Mouse (Mus musculus) kidney, embryonic 16.5 days (tissue): ENCODE measurements around the gene Tpm1. TPM values are rescaled to one million over a fixed set of nuclear protein-coding genes. Genes with fewer than 3 reads are reported as not detected.

Source experiments
- ATAC-seq: fragments of 200-750 bp; cut with Nextera tagmentation; 2 replicates; pipeline ENCODE4 v1.8.0; 2017; ENCODE audit warnings: moderate TSS enrichment; ENCODE audit not compliant: low FRiP score, low TSS enrichment
- H3K27ac ChIP-seq: fragments of 300-500 bp; sonication (generic); 2 replicates; pipeline ENCODE4 v1.5.1; 2014; ENCODE audit warnings: low read length
- H3K27me3 ChIP-seq: fragments of 300-500 bp; sonication (generic); 2 replicates; pipeline ENCODE4 v1.6.1; 2014; ENCODE audit warnings: low read length, control low read depth, mixed read lengths; ENCODE audit not compliant: insufficient read depth
- H3K36me3 ChIP-seq: fragments of 300-500 bp; sonication (generic); 2 replicates; pipeline ENCODE4 v1.6.1; 2014; ENCODE audit warnings: low read length, control low read depth, mixed read lengths; ENCODE audit not compliant: insufficient read depth
- H3K4me1 ChIP-seq: fragments of 300-500 bp; sonication (generic); 2 replicates; pipeline ENCODE4 v1.6.1; 2014; ENCODE audit warnings: low read length, control low read depth, mixed read lengths; ENCODE audit not compliant: insufficient read depth
- H3K4me2 ChIP-seq: fragments of 300-500 bp; sonication (generic); replicated peaks from 2 replicates; pipeline ENCODE4 v1.6.1; 2014; ENCODE audit warnings: low read depth, low read length
- H3K4me3 ChIP-seq: fragments of 300-500 bp; sonication (generic); 2 replicates; pipeline ENCODE4 v1.5.1; 2014; ENCODE audit warnings: mild to moderate bottlenecking, low read length
- H3K9ac ChIP-seq: fragments of 300-500 bp; sonication (generic); replicated peaks from 2 replicates; pipeline ENCODE4 v1.6.1; 2014; ENCODE audit warnings: low read length
- H3K9me3 ChIP-seq: fragments of 300-500 bp; sonication (generic); 2 replicates; pipeline ENCODE4 v1.6.1; 2016; ENCODE audit warnings: low read length, control low read depth
- WGBS: fragments of 180-500 bp; shearing (Covaris S2); extraction: QIAGEN DNeasy Blood & Tissue Kit; methylation state at CpG from one replicate; pipeline ENCODE4 v1.1.7; 2014; 5-methylcytosine and 5-hydroxymethylcytosine counted together
- polyA plus RNA-seq: library from polyadenylated mRNA; unstranded; fragments of >200 nt; fragmentation: Nextera tagmentation; extraction: Ambion mirVana; gene quantifications from 2 replicates; pipeline ENCODE4 v1.2.1, GENCODE M21; 2015

Gene Tpm1
- polyA plus RNA-seq = 578 and 635 TPM in 2 replicates

DNA sequence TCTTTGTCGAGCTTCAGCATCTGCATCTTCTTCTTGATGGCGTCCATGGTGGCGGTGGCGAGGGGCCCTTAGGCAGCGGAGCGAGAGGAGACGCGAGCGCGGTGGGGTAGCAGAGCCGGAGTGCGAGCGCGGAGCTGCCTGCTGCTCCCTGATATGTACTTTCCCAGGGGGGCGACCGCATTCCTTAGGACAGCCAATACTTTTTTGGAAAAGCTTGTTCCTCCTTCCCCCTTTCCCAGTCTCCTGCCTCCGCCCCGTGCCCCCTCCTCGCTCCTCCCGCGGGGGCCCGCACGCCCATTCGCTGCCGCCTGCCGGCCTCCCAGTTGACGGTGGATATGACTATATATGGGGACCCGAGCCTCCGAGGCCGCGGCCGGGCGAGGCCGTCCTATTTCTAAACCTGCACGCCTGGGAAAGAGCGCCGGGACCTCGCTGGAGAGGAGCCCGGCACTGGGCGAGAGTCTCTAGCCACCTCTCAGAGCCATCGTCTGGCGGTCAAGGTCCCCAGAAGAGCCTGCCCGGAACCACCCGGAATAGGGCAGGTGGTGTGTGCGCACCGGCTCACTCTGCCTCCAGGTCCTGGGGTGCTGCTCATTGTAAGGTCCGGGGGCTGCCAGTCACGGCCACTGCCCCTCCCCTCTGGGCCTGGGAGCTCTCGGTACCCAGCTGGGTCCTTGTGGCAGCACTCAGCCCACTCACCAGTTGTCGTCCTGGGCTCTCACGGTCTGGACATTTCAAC is at the start of gene Tpm1:
Gene Tpm1 (minus strand): TSS at position 321 of the 739 bp plus-strand sequence.
- H3K4me1 ChIP-seq = peaks cover 40% of the 10 kb centered on the region
- H3K4me2 ChIP-seq = peak within 1 kb of the TSS; percentile 85
- H3K27me3 ChIP-seq = no peaks in the 10 kb centered on the region
- H3K9ac ChIP-seq = peak within 1 kb of the TSS; percentile 83
- WGBS = 2% methylated on average over 50 of the region's 51 CpGs
- peak within 1 kb of the TSS; percentile 65 for H3K4me3 ChIP-seq
- H3K9me3 ChIP-seq = no peaks in the 10 kb centered on the region
- peak within 1 kb of the TSS; percentile 91 for H3K27ac ChIP-seq
- H3K36me3 ChIP-seq = no peaks in the 10 kb centered on the region
- ATAC-seq = peak; percentile 77

DNA sequence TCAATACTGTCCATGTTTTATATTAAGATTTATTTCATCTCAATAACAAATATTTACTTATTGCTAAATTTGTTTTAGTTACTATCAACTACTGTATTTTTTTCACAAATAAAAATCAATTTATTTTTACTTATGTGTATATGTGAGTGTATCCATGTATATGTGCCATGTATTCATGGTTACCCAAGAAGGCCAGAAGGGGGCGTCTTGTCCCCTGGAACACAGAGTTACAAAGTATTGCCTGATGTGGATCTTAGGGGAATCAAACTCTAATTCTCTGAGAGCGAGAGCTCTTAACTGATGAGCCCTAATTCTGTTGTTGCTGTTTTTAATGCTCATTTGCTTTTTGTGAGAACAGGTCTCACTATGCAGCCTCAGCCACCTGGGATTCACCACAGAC is 45.2 kb upstream of the Tpm1 start:
- no peaks in the 10 kb centered on the region for H3K27me3 ChIP-seq
- no peak overlapping the region for H3K9ac ChIP-seq
- ATAC-seq = no peak
- peaks cover 25% of the 10 kb centered on the region for H3K4me1 ChIP-seq
- no peak overlapping the region for H3K4me3 ChIP-seq
- H3K9me3 ChIP-seq = no peaks in the 10 kb centered on the region
- 91% methylated on average over 2 of the region's 2 CpGs for WGBS
- H3K36me3 ChIP-seq = no peaks in the 10 kb centered on the region
- no peak overlapping the region for H3K4me2 ChIP-seq
- no peak overlapping the region for H3K27ac ChIP-seq

DNA sequence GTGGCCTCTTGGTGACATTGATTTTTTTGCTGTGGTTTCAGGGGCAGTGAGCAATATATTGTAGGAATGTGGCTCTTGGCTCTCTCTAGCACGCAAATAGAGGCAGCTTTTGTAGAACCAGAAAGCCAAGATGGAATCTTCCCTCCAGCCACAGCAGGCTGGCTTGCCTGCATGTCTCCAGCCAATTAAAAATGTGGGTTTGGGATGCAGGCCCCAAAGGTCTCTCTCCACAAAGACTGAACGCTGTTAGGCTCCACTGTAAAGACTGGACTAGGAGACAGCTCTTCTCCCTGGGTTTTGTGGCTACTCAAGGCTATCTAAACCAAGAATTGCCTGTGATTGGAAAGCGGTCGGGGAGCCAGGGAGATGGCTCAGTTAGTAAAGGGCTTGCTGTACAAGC is 43.0 kb upstream of the Tpm1 start:
- no peaks in the 10 kb centered on the region for H3K27me3 ChIP-seq
- H3K27ac ChIP-seq = peak overlapping the region; percentile 77
- WGBS = 68% methylated on average over 4 of the region's 4 CpGs
- H3K9me3 ChIP-seq = no peaks in the 10 kb centered on the region
- H3K4me2 ChIP-seq = no peak overlapping the region
- peaks cover 22% of the 10 kb centered on the region for H3K4me1 ChIP-seq
- no peak overlapping the region for H3K9ac ChIP-seq
- no peak for ATAC-seq
- no peaks in the 10 kb centered on the region for H3K36me3 ChIP-seq
- no peak overlapping the region for H3K4me3 ChIP-seq

DNA sequence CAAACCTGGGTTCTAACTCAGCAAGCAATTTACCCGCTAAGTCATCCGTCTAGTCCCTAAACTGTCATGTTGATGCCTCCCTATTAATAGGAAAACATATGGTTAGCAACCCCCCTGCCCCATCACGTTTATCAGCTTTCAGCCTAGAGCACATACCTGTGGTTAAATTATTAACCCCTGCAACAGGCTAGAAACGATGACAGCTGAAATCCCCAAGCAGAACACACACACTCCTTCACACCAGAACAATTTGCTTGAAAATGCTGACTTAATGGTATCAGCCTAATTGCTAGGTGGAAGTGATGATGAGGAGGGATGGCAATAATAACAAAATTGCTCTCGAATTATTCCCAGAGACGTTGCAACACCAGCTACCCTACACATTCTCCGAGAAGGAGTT is 42.4 kb upstream of the Tpm1 start:
- WGBS = 33% methylated on average over 7 of the region's 7 CpGs
- peak overlapping the region; percentile 77 for H3K27ac ChIP-seq
- H3K4me1 ChIP-seq = peaks cover 22% of the 10 kb centered on the region
- H3K9ac ChIP-seq = no peak overlapping the region
- H3K27me3 ChIP-seq = no peaks in the 10 kb centered on the region
- no peak for ATAC-seq
- no peaks in the 10 kb centered on the region for H3K9me3 ChIP-seq
- no peak overlapping the region for H3K4me3 ChIP-seq
- H3K36me3 ChIP-seq = no peaks in the 10 kb centered on the region
- no peak overlapping the region for H3K4me2 ChIP-seq

DNA sequence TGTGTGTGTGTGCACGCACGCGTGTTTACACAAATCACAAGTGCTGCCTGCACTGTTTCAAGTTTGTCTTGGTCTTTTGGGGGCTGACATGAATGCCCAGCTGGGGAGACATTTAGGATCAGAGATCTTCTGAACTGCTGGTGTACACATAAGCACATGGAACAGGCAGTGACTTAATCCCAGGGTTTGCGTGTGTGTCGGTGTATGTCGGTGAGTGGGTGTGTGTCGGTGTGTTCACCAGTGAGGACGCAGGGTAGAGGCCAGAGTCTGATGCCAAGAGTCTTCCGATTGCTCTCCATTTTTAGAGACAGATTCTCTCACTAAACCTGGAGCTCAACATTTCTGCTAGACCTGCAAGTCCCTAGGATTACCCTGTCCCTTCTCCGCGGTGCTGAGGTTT is 41.9 kb upstream of the Tpm1 start:
- H3K36me3 ChIP-seq = no peaks in the 10 kb centered on the region
- WGBS = 87% methylated on average over 11 of the region's 11 CpGs
- no peak for ATAC-seq
- H3K27me3 ChIP-seq = no peaks in the 10 kb centered on the region
- H3K27ac ChIP-seq = peak overlapping the region; percentile 77; the same call in 1 of the 2 replicates
- no peak overlapping the region for H3K4me3 ChIP-seq
- no peaks in the 10 kb centered on the region for H3K9me3 ChIP-seq
- H3K4me2 ChIP-seq = no peak overlapping the region
- H3K4me1 ChIP-seq = peaks cover 22% of the 10 kb centered on the region
- H3K9ac ChIP-seq = no peak overlapping the region

DNA sequence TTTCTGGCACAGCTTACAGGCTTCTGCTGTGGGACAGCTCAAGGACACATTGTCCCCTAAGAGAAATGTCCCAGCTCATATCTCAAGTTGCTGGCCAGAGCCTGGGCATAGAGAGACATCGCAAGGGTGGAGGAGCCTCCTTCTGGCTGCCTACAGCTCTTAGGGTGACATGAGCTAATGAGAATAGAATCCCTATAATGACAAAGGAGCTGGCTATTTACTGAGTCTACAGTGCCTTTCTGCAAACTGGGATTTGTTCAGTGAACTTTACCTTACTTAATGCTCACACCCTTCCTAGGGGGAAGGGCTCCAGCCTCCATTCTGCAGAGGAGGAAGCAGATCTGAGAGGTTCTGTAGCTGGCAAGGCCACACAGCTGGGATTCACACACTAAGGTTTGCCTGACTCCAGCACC is 41.4 kb upstream of the Tpm1 start:
- Histone ChIP-seq H3K4me1 (peaks cover 22% of the 10 kb centered on the region), H3K9ac (0 out of 2 replicates have a peak overlapping the region, but pooled peaks have one; percentile 9), H3K27me3 (no peaks in the 10 kb centered on the region), H3K27ac (peak overlapping the region; percentile 15; the same call in 1 of the 2 replicates), H3K36me3 (no peaks in the 10 kb centered on the region), H3K4me2 (no peak overlapping the region), H3K9me3 (no peaks in the 10 kb centered on the region), H3K4me3 (no peak overlapping the region)
- ATAC-seq = 0 out of 2 replicates have a peak, but pooled peaks have one; percentile 57
- WGBS = 92% methylated on average over 1 of the region's 1 CpGs

DNA sequence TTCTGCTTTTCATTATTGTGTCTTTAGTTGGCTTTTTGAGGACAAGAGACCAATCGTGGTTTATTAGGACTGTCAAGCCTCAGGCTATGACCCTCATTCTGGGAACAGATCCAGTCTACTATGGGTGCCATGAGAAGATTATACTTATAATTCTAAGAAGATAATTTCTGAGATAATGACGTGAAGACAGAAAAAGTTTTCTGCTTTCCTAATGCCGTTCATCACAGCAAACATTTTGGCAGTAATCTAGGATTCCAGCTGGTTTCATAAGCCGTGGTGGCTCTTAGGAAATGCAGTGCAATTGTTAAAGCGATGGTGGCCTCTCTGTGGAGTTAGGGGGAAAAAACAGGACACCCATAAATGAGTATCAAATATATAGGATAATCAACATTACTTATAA is 40.0 kb upstream of the Tpm1 start:
- Histone ChIP-seq H3K9ac (no peak overlapping the region), H3K27me3 (no peaks in the 10 kb centered on the region), H3K36me3 (no peaks in the 10 kb centered on the region), H3K4me2 (no peak overlapping the region), H3K27ac (no peak overlapping the region), H3K4me3 (no peak overlapping the region), H3K9me3 (no peaks in the 10 kb centered on the region), H3K4me1 (peaks cover 22% of the 10 kb centered on the region)
- ATAC-seq = no peak
- WGBS = 70% methylated on average over 5 of the region's 5 CpGs

DNA sequence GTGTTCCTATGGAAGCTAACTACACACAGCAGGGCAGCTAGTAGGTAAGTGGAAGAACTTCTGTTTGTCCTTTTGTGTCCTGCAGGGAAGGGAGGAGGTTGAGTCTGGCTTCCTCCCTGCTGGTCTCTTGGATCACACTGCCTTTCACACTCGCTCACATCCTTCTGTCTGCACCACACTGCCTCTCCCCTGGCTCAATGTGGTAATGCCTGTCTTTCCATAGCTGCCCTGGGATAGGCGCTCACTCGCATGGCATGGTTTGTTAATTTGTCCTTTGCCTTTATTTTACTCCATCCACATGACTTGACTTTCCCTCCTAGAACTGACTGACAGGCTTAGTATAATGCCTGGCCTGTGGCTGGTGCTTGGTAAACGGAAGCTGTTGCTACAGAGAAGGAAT is 34.6 kb upstream of the Tpm1 start:
- Histone ChIP-seq H3K4me1 (peaks cover 4% of the 10 kb centered on the region; the same call in 1 of the 2 replicates), H3K4me3 (no peak overlapping the region), H3K27me3 (no peaks in the 10 kb centered on the region), H3K4me2 (no peak overlapping the region), H3K36me3 (no peaks in the 10 kb centered on the region), H3K9me3 (no peaks in the 10 kb centered on the region), H3K27ac (no peak overlapping the region), H3K9ac (no peak overlapping the region)
- 78% methylated on average over 4 of the region's 4 CpGs for WGBS
- ATAC-seq = no peak

DNA sequence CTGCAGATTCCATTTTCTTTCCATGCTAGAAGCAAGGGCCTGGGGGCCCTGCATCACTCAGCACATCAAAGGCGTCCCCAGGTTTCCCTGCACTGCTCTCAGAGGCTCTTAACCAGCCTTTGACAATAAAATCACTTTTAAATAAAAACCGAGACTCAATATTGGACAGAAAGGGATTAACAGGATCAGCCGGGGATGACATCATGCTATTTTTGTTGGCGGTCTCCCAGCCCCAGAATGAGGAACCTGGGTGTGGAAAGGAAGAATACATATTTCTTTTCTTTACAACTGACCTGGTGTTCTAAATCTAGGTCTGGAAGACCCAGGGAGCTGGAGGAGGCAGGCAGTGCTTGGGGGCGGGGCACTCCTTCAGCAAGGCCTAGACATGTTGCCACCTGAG is 32.5 kb upstream of the Tpm1 start:
- ATAC-seq = no peak
- 61% methylated on average over 5 of the region's 5 CpGs for WGBS
- H3K9me3 ChIP-seq = no peaks in the 10 kb centered on the region
- H3K4me3 ChIP-seq = no peak overlapping the region
- no peak overlapping the region for H3K4me2 ChIP-seq
- H3K27ac ChIP-seq = no peak overlapping the region
- H3K36me3 ChIP-seq = no peaks in the 10 kb centered on the region
- H3K4me1 ChIP-seq = peaks cover 22% of the 10 kb centered on the region
- no peak overlapping the region for H3K9ac ChIP-seq
- H3K27me3 ChIP-seq = no peaks in the 10 kb centered on the region

DNA sequence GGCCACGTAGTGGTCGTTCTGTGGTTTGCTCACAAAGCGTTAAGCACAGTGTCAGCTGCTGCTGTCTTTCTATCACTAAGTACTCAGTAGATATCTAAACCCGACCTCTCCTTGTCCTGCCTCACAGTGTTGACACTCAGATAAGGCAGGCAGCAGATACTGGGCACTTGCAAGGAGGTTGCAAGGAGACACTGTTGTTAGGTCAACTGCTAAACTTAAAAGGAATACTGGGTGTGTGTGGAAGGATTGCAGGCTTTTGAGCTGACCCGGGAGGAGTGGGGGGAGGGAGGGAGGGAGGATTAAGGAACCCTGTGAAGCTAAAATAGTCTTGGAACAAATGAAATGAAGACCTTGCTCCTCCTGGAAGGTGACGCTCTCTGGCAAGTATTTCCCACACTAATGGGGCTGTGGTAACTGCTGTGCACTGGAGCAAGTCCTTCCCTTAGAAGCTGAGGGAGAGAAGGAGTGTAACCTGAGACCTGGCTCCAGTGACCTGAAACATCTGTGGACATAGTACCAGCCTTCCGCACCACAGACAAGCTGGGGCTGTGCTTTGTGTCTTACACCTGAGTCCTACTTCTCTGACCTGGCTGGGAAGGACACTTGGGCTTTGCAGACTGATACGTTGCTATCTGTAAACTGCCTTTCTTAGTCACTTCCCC is 28.6 kb upstream of the Tpm1 start:
- Histone ChIP-seq H3K36me3 (no peaks in the 10 kb centered on the region), H3K9ac (peak overlapping the region; percentile 40; the same call in 1 of the 2 replicates), H3K27ac (peak overlapping the region; percentile 94), H3K4me3 (no peak overlapping the region), H3K27me3 (no peaks in the 10 kb centered on the region), H3K4me2 (peak overlapping the region; percentile 26; the same call in 1 of the 2 replicates), H3K4me1 (peaks cover 22% of the 10 kb centered on the region), H3K9me3 (no peaks in the 10 kb centered on the region)
- peak; percentile 98 for ATAC-seq
- WGBS = 17% methylated on average over 8 of the region's 8 CpGs
